Mouse (Mus musculus): ENCODE data around the gene Dmpk.

DNA sequence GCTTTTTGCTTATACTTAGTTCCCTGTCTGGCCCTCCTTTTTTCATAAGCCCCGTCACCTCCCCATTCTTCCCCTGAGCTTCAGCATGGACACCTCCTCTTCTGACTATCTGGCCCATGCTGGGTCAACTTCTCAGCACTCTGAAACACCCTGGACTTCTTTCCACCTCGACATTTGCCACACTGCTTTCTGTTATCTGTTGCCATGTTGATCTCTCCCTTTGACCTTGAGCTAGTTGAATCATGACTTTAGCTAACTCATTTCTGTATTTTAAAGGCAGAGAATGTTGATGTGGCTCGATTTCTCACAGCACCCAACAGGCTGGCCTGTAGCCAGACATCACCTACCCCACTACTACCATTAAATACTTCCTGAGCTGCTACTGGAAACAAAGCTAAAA, 23.8 kb downstream of the Dmpk start:
- TF ChIP-seq POLR2A (IDR thresholded peaks at IDR 0.05; ENCODE audit: low read depth, low read length) (no peak), CTCF (IDR thresholded peaks at IDR 0.05; ENCODE audit: borderline replicate concordance, insufficient read depth, low read length) (no peak)

Data from embryonic fibroblast, embryonic 13.5 days (primary cell).